Mouse (Mus musculus) hindbrain, embryonic 11.5 days (tissue): ENCODE measurements around the gene B3gnt8. TPM values are rescaled to one million over a fixed set of nuclear protein-coding genes. Genes with fewer than 3 reads are reported as not detected.
"Not testable (repeated sequence)": the region's sequence is repeated elsewhere in the genome, so short reads cannot be mapped to it uniquely, and the experiment has no call there.

ENCODE experiments used
- ATAC-seq: fragments of 200-750 bp; cut with Nextera tagmentation; 2 replicates; pipeline ENCODE4 v1.8.0; 2017; ENCODE audit warnings: mild to moderate bottlenecking, moderate TSS enrichment, moderate library complexity; ENCODE audit not compliant: low FRiP score
- DNase-seq: peaks from one replicate; pipeline ENCODE4 v3.0.0-alpha.2; 2015; ENCODE audit warnings: low spot score
- H3K27ac ChIP-seq: fragments of 300-500 bp; sonication (generic); 2 replicates; pipeline ENCODE4 v1.5.1; 2014; ENCODE audit warnings: mild to moderate bottlenecking, low read depth, low read length
- H3K27me3 ChIP-seq: fragments of 300-500 bp; sonication (generic); 2 replicates; pipeline ENCODE4 v1.6.1; 2014; ENCODE audit warnings: mild to moderate bottlenecking, low read length, moderate library complexity, mixed read lengths; ENCODE audit not compliant: control insufficient read depth, insufficient read depth
- H3K36me3 ChIP-seq: fragments of 300-500 bp; sonication (generic); 2 replicates; pipeline ENCODE4 v1.6.1; 2014; ENCODE audit warnings: mild to moderate bottlenecking, low read length, moderate library complexity, mixed read lengths; ENCODE audit not compliant: control insufficient read depth, insufficient read depth
- H3K4me1 ChIP-seq: fragments of 300-500 bp; sonication (generic); replicated peaks from 2 replicates; pipeline ENCODE4 v1.6.1; 2014; ENCODE audit warnings: low read length, mixed read lengths; ENCODE audit not compliant: control insufficient read depth, insufficient read depth
- H3K4me2 ChIP-seq: fragments of 300-500 bp; sonication (generic); replicated peaks from 2 replicates; pipeline ENCODE4 v1.6.1; 2014; ENCODE audit warnings: mild to moderate bottlenecking, low read depth, low read length
- H3K4me3 ChIP-seq: fragments of 300-500 bp; sonication (generic); 2 replicates; pipeline ENCODE4 v1.5.1; 2014; ENCODE audit warnings: low read depth, low read length
- H3K9ac ChIP-seq: fragments of 300-500 bp; sonication (generic); 2 replicates; pipeline ENCODE4 v1.6.1; 2014; ENCODE audit warnings: low read depth, low read length
- H3K9me3 ChIP-seq: fragments of 300-500 bp; sonication (generic); 2 replicates; pipeline ENCODE4 v1.6.1; 2016; ENCODE audit warnings: low read length; ENCODE audit not compliant: control insufficient read depth
- WGBS: fragments of 180-500 bp; shearing (Covaris S2); extraction: QIAGEN DNeasy Blood & Tissue Kit; methylation state at CpG from one replicate; pipeline ENCODE4 v1.1.7; 2014; 5-methylcytosine and 5-hydroxymethylcytosine counted together
- polyA plus RNA-seq: library from polyadenylated mRNA; unstranded; fragments of >200 nt; fragmentation: Nextera tagmentation; extraction: Ambion mirVana; gene quantifications from 2 replicates; pipeline ENCODE4 v1.2.1, GENCODE M21; 2014

B3gnt8 gene
- 0.36 and 0.91 TPM in 2 replicates for polyA plus RNA-seq

GRCm38 (mm10) chr7:25626509-25627430 is at the start of gene B3gnt8:
B3gnt8 (plus strand) TSS chr7:25626654.
- Histone ChIP-seq H3K36me3 (no peaks in the 10 kb centered on the region), H3K9me3 (no peaks in the 10 kb centered on the region), H3K9ac (peak within 1 kb of the TSS; percentile 42; the same call in 1 of the 2 replicates), H3K4me2 (peak within 1 kb of the TSS; percentile 24), H3K4me1 (peaks cover 3% of the 10 kb centered on the region; the same call in 1 of the 2 replicates), H3K4me3 (peak within 1 kb of the TSS; percentile 2; the same call in 1 of the 2 replicates), H3K27me3 (peaks cover 7% of the 10 kb centered on the region; the same call in 1 of the 2 replicates), H3K27ac (no peak within 1 kb of the TSS; the same call in 1 of the 2 replicates)
- ATAC-seq (0 out of 2 replicates have a peak, but pooled peaks have one; percentile 4), DNase-seq (no peak)
- 23% methylated on average over 25 of the region's 29 CpGs for WGBS

- H3K36me3 ChIP-seq, H3K9me3 ChIP-seq, ATAC-seq, H3K27ac ChIP-seq, H3K4me3 ChIP-seq, H3K4me1 ChIP-seq, DNase-seq, H3K4me2 ChIP-seq, H3K9ac ChIP-seq, H3K27me3 ChIP-seq: not testable (repeated sequence)
- WGBS: 77% methylated on average over 12 of the region's 14 CpGs
Measured at GRCm38 (mm10) chr7:25576793-25577437, 49.5 kb upstream of the B3gnt8 start.

GRCm38 (mm10) chr7:25579441-25579840 is 47.0 kb upstream of the B3gnt8 start:
- Histone ChIP-seq H3K9ac (no peak overlapping the region), H3K9me3 (no peaks in the 10 kb centered on the region), H3K4me2 (no peak overlapping the region), H3K27me3 (no peaks in the 10 kb centered on the region), H3K4me3 (no peak overlapping the region), H3K4me1 (no peaks in the 10 kb centered on the region), H3K27ac (no peak overlapping the region), H3K36me3 (no peaks in the 10 kb centered on the region)
- ATAC-seq (no peak), DNase-seq (no peak)
- 93% methylated on average over 10 of the region's 10 CpGs for WGBS

GRCm38 (mm10) chr7:25582301-25582810 is 44.1 kb upstream of the B3gnt8 start:
- DNase-seq (no peak), ATAC-seq (no peak)
- Histone ChIP-seq H3K4me3 (no peak overlapping the region), H3K9ac (no peak overlapping the region), H3K27ac (no peak overlapping the region), H3K27me3 (no peaks in the 10 kb centered on the region), H3K4me2 (no peak overlapping the region), H3K36me3 (no peaks in the 10 kb centered on the region), H3K9me3 (no peaks in the 10 kb centered on the region), H3K4me1 (no peaks in the 10 kb centered on the region)
- 87% methylated on average over 15 of the region's 15 CpGs for WGBS

GRCm38 (mm10) chr7:25584651-25585050 is 41.8 kb upstream of the B3gnt8 start:
- no peak overlapping the region for H3K27ac ChIP-seq
- WGBS: 87% methylated on average over 5 of the region's 5 CpGs

GRCm38 (mm10) chr7:25585351-25586204 is 40.9 kb upstream of the B3gnt8 start:
- H3K27me3 ChIP-seq: no peaks in the 10 kb centered on the region
- no peaks in the 10 kb centered on the region for H3K36me3 ChIP-seq
- no peak for DNase-seq
- H3K9ac ChIP-seq: no peak overlapping the region
- 83% methylated on average over 9 of the region's 9 CpGs for WGBS
- H3K27ac ChIP-seq: no peak overlapping the region
- H3K4me3 ChIP-seq: no peak overlapping the region
- H3K9me3 ChIP-seq: no peaks in the 10 kb centered on the region
- H3K4me1 ChIP-seq: no peaks in the 10 kb centered on the region
- no peak overlapping the region for H3K4me2 ChIP-seq
- ATAC-seq: no peak

More at GRCm38 (mm10) chr7:25584651-25585050, 41.8 kb upstream of the B3gnt8 start:
- H3K4me3 ChIP-seq: no peak overlapping the region
- no peak overlapping the region for H3K4me2 ChIP-seq
- no peaks in the 10 kb centered on the region for H3K27me3 ChIP-seq
- H3K4me1 ChIP-seq: no peaks in the 10 kb centered on the region
- no peaks in the 10 kb centered on the region for H3K36me3 ChIP-seq
- H3K9me3 ChIP-seq: no peaks in the 10 kb centered on the region
- H3K9ac ChIP-seq: no peak overlapping the region
- no peak for ATAC-seq
- no peak for DNase-seq

GRCm38 (mm10) chr7:25591226-25591625 is 35.2 kb upstream of the B3gnt8 start:
- no peak overlapping the region for H3K9ac ChIP-seq
- H3K9me3 ChIP-seq: no peaks in the 10 kb centered on the region
- H3K4me2 ChIP-seq: no peak overlapping the region
- H3K27ac ChIP-seq: no peak overlapping the region
- WGBS: 86% methylated on average over 2 of the region's 2 CpGs
- no peaks in the 10 kb centered on the region for H3K36me3 ChIP-seq
- no peaks in the 10 kb centered on the region for H3K4me1 ChIP-seq
- H3K27me3 ChIP-seq: no peaks in the 10 kb centered on the region
- ATAC-seq (no peak), DNase-seq (no peak)
- H3K4me3 ChIP-seq: no peak overlapping the region

- Histone ChIP-seq H3K27me3 (no peaks in the 10 kb centered on the region), H3K4me2 (no peak overlapping the region), H3K27ac (no peak overlapping the region), H3K9me3 (no peaks in the 10 kb centered on the region), H3K4me1 (no peaks in the 10 kb centered on the region), H3K36me3 (no peaks in the 10 kb centered on the region), H3K9ac (no peak overlapping the region), H3K4me3 (no peak overlapping the region)
- 84% methylated on average over 3 of the region's 3 CpGs for WGBS
- no peak for DNase-seq
- ATAC-seq: no peak
Measured at GRCm38 (mm10) chr7:25593859-25594258, 32.6 kb upstream of the B3gnt8 start.
